Mouse (Mus musculus) midbrain, embryonic 13.5 days (tissue): Measurements from ENCODE around the gene St6galnac4. TPM values are rescaled to one million over a fixed set of nuclear protein-coding genes. Genes with fewer than 3 reads are reported as not detected.

Source experiments
- ATAC-seq: fragments of 200-750 bp; cut with Nextera tagmentation; 2 replicates; pipeline ENCODE4 v1.8.0; 2017; ENCODE audit warnings: mild to moderate bottlenecking, moderate TSS enrichment, moderate library complexity
- H3K27ac ChIP-seq: fragments of 300-500 bp; sonication (generic); 2 replicates; pipeline ENCODE4 v1.5.1; 2015; ENCODE audit warnings: inconsistent platforms, mild to moderate bottlenecking, moderate library complexity
- H3K27me3 ChIP-seq: fragments of 300-500 bp; sonication (generic); 2 replicates; pipeline ENCODE4 v1.6.1; 2015; ENCODE audit warnings: mild to moderate bottlenecking, inconsistent platforms
- H3K36me3 ChIP-seq: fragments of 300-500 bp; sonication (generic); 2 replicates; pipeline ENCODE4 v1.6.1; 2015; ENCODE audit warnings: mild to moderate bottlenecking, inconsistent platforms
- H3K4me1 ChIP-seq: fragments of 300-500 bp; sonication (generic); replicated peaks from 2 replicates; pipeline ENCODE4 v1.6.1; 2015; ENCODE audit warnings: inconsistent platforms
- H3K4me2 ChIP-seq: fragments of 300-500 bp; sonication (generic); replicated peaks from 2 replicates; pipeline ENCODE4 v1.6.1; 2015; ENCODE audit warnings: moderate library complexity, mild to moderate bottlenecking, inconsistent platforms
- H3K4me3 ChIP-seq: fragments of 300-500 bp; sonication (generic); replicated peaks from 2 replicates; pipeline ENCODE4 v1.5.1; 2015; ENCODE audit warnings: mild to moderate bottlenecking, inconsistent platforms
- H3K9ac ChIP-seq: fragments of 300-500 bp; sonication (generic); replicated peaks from 2 replicates; pipeline ENCODE4 v1.6.1; 2015; ENCODE audit warnings: mild to moderate bottlenecking, inconsistent platforms
- H3K9me3 ChIP-seq: fragments of 300-500 bp; sonication (generic); 2 replicates; pipeline ENCODE4 v1.6.1; 2016; ENCODE audit warnings: mild to moderate bottlenecking, inconsistent platforms
- WGBS: fragments of 180-500 bp; shearing (Covaris S2); methylation state at CpG from one replicate; pipeline ENCODE4 v1.1.7; 2015; 5-methylcytosine and 5-hydroxymethylcytosine counted together
- polyA plus RNA-seq: library from polyadenylated mRNA; unstranded; fragments of >200 nt; fragmentation: Nextera tagmentation; extraction: Ambion mirVana; gene quantifications from 2 replicates; pipeline ENCODE4 v1.2.1, GENCODE M21; 2015

St6galnac4 gene
- polyA plus RNA-seq, 1 experiment from 2014 or later, result 16.3 TPM

DNA sequence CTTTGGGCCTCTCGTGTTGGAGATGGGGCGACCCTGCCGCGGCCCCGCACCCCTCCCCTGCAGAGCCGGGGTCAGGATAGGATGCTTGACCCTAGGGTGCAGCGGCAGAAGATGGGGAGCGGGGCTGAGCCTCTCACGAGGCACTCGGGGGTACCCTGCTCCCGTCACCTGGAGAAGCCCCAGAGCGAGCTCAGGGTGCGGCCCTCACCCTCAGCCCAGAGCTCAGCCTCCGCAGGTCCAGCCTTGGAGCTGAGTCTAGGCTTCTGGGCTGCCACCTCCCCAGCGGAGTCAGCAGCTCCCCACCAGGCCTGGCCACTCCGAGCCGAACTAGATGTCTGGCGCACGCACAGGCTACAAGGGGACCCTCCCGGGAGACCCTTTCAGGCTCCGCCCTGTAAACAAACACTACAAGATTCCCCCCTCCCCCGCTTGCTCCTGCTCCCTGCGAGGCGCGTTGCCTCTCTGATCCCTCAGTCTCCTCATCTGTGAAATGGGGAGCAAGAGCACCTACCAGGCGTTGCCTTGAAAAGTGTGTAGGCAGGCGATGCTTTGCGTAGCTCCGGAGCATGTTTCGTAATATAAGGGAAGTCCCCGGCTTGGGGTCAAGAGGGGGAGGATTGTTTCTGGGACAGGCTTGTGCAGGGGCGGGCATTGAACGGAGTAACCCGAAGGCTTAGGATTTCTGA, 20.5 kb downstream of the St6galnac4 start:
- WGBS, result 8% methylated on average over 34 of the region's 34 CpGs
- no peak overlapping the region for H3K27ac ChIP-seq
- H3K9me3 ChIP-seq, result no peaks in the 10 kb centered on the region
- H3K4me1 ChIP-seq, result peaks cover 26% of the 10 kb centered on the region
- H3K27me3 ChIP-seq, result peaks cover 7% of the 10 kb centered on the region; the same call in 1 of the 2 replicates
- H3K4me3 ChIP-seq, result peak overlapping the region; percentile 67
- H3K9ac ChIP-seq, result peak overlapping the region; percentile 84
- ATAC-seq, result peak; percentile 40
- peak overlapping the region; percentile 91 for H3K4me2 ChIP-seq
- H3K36me3 ChIP-seq, result no peaks in the 10 kb centered on the region

- Histone ChIP-seq H3K9me3 (no peaks in the 10 kb centered on the region), H3K4me3 (peak overlapping the region; percentile 8; the same call in 1 of the 2 replicates), H3K4me1 (peaks cover 26% of the 10 kb centered on the region), H3K4me2 (peak overlapping the region; percentile 91), H3K36me3 (no peaks in the 10 kb centered on the region), H3K27me3 (peaks cover 7% of the 10 kb centered on the region; the same call in 1 of the 2 replicates), H3K27ac (no peak overlapping the region), H3K9ac (no peak overlapping the region)
- ATAC-seq, result peak; percentile 51
- 8% methylated on average over 25 of the region's 25 CpGs for WGBS
Measured at GRCm38 (mm10) chr2:32608141-32608777, 21.4 kb downstream of the St6galnac4 start.

- H3K4me2 ChIP-seq, result peak overlapping the region; percentile 91
- no peak overlapping the region for H3K27ac ChIP-seq
- no peaks in the 10 kb centered on the region for H3K9me3 ChIP-seq
- H3K27me3 ChIP-seq, result peaks cover 7% of the 10 kb centered on the region; the same call in 1 of the 2 replicates
- no peak overlapping the region; the same call in 1 of the 2 replicates for H3K9ac ChIP-seq
- WGBS, result 43% methylated on average over 18 of the region's 18 CpGs
- H3K36me3 ChIP-seq, result no peaks in the 10 kb centered on the region
- H3K4me1 ChIP-seq, result peaks cover 26% of the 10 kb centered on the region
- no peak for ATAC-seq
- H3K4me3 ChIP-seq, result 0 out of 2 replicates have a peak overlapping the region, but pooled peaks have one; percentile 8
Measured at GRCm38 (mm10) chr2:32608778-32609435, 22.0 kb downstream of the St6galnac4 start.

DNA sequence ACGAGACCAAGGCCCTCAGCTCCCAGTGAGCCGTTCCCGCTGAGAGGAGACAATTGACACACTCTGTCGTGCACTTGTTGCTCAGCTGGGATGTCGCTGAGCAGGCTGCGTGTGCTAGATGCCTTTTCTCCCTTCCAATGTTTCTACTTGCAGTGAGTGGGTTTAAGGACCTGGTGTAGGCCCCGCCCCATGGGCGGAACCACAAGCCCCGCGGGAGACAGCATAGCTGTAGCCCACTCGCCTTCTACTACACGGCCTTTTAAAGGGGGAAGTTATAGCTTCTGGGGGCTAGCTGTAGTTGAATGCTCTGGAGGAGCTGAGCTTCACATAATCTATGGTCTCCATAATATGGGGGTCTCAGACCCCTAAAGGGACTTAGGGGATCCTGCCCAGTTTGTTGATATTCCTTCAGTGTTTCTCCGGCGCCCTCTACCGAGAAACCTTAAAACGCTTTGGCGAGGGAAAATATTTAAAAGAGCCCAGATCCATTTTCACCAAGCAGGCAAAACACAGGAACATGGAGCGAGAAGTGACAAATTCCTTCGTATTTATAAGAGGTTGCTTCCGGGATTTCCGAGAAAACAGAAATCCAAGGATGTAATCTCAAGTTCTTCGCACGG, 23.8 kb downstream of the St6galnac4 start:
- Histone ChIP-seq H3K36me3 (peaks cover 9% of the 10 kb centered on the region; the same call in 1 of the 2 replicates), H3K4me1 (peaks cover 26% of the 10 kb centered on the region), H3K9me3 (no peaks in the 10 kb centered on the region), H3K27me3 (peaks cover 7% of the 10 kb centered on the region; the same call in 1 of the 2 replicates), H3K27ac (no peak overlapping the region), H3K9ac (0 out of 2 replicates have a peak overlapping the region, but pooled peaks have one; percentile 30), H3K4me2 (peak overlapping the region; percentile 49), H3K4me3 (peak overlapping the region; percentile 24)
- 17% methylated on average over 23 of the region's 23 CpGs for WGBS
- no peak for ATAC-seq

DNA sequence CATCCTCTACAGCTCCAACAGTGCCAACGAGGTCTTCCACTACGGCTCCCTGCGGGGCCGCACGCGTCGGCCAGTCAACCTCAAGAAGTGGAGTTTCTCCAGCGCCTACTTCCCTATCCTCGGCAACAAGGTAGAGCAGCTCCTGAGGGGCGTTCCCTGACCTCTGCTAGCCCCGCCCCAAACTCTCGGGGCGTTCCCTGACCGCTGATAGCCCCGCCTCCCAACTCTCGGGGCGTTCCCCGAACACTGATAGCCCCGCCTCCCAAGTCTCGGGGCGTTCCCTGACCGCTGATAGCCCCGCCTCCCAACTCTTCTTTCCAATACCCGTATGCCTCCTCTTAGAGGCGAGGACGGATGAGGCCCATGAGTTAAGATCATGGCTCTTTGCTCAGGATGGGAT, 25.4 kb downstream of the St6galnac4 start:
- Histone ChIP-seq H3K27me3 (peaks cover 6% of the 10 kb centered on the region; the same call in 1 of the 2 replicates), H3K4me2 (no peak overlapping the region), H3K9ac (no peak overlapping the region), H3K4me3 (no peak overlapping the region), H3K4me1 (peaks cover 23% of the 10 kb centered on the region), H3K27ac (no peak overlapping the region), H3K36me3 (peaks cover 9% of the 10 kb centered on the region; the same call in 1 of the 2 replicates), H3K9me3 (no peaks in the 10 kb centered on the region)
- WGBS, result 66% methylated on average over 26 of the region's 26 CpGs
- no peak for ATAC-seq

DNA sequence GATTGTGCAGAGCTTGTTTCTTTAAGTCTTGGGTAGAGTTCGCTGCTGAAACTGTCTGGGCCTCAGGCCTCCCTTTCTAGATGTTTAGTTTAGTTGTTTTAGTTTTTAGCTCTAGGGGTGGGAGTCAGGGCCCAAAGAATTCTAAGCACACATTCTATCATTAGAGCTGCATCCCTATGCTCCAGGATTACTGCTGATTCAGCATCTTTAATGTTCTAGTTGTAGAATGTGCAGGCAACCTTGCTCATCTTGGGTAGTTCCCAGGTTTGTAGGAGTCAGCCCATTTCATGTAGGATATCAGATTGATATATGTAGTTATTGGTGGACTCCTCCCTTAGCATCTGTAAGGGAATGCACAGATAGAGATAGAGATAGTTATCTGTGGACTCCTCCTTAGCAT, 30.2 kb downstream of the St6galnac4 start:
- H3K4me3 ChIP-seq, result no peak overlapping the region
- WGBS, result 97% methylated on average over 1 of the region's 1 CpGs
- no peak for ATAC-seq
- H3K27me3 ChIP-seq, result no peaks in the 10 kb centered on the region
- no peak overlapping the region for H3K4me2 ChIP-seq
- peaks cover 38% of the 10 kb centered on the region for H3K4me1 ChIP-seq
- peaks cover 14% of the 10 kb centered on the region; the same call in 1 of the 2 replicates for H3K36me3 ChIP-seq
- no peak overlapping the region for H3K9ac ChIP-seq
- H3K9me3 ChIP-seq, result 0 out of 2 replicates have a peak, but pooled peaks cover 3% of the 10 kb centered on the region
- H3K27ac ChIP-seq, result no peak overlapping the region

DNA sequence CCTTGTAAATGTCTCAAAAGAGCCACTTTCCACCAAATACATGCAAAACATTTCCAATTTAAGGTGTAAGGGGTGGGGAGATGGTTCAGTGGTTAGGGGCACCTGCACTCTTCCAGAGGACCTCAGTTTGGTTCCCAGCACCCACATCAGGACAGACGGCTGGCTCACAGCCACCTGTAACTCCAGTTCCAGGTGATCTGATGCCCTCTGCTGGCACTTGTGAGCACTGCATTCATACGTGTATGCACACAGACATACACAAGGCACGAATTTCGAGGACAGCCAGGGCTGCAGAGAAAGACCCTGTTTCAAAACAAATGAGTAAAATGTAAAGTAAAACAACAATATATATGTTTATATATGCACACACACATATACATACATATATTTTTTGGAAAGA, 30.7 kb downstream of the St6galnac4 start:
- H3K36me3 ChIP-seq, result peaks cover 14% of the 10 kb centered on the region; the same call in 1 of the 2 replicates
- 0 out of 2 replicates have a peak, but pooled peaks cover 3% of the 10 kb centered on the region for H3K9me3 ChIP-seq
- H3K9ac ChIP-seq, result no peak overlapping the region
- H3K4me3 ChIP-seq, result no peak overlapping the region
- H3K27ac ChIP-seq, result no peak overlapping the region
- no peak overlapping the region for H3K4me2 ChIP-seq
- H3K27me3 ChIP-seq, result no peaks in the 10 kb centered on the region
- WGBS, result 91% methylated on average over 4 of the region's 4 CpGs
- peaks cover 38% of the 10 kb centered on the region for H3K4me1 ChIP-seq
- ATAC-seq, result no peak

GRCm38 (mm10) chr2:32618051-32618450, 31.2 kb downstream of the St6galnac4 start:
- H3K4me2 ChIP-seq, result no peak overlapping the region
- peaks cover 38% of the 10 kb centered on the region for H3K4me1 ChIP-seq
- no peaks in the 10 kb centered on the region for H3K27me3 ChIP-seq
- WGBS, result 53% methylated on average over 9 of the region's 9 CpGs
- peaks cover 14% of the 10 kb centered on the region; the same call in 1 of the 2 replicates for H3K36me3 ChIP-seq
- ATAC-seq, result no peak
- no peak overlapping the region for H3K9ac ChIP-seq
- H3K27ac ChIP-seq, result no peak overlapping the region
- H3K9me3 ChIP-seq, result 0 out of 2 replicates have a peak, but pooled peaks cover 3% of the 10 kb centered on the region
- no peak overlapping the region for H3K4me3 ChIP-seq

DNA sequence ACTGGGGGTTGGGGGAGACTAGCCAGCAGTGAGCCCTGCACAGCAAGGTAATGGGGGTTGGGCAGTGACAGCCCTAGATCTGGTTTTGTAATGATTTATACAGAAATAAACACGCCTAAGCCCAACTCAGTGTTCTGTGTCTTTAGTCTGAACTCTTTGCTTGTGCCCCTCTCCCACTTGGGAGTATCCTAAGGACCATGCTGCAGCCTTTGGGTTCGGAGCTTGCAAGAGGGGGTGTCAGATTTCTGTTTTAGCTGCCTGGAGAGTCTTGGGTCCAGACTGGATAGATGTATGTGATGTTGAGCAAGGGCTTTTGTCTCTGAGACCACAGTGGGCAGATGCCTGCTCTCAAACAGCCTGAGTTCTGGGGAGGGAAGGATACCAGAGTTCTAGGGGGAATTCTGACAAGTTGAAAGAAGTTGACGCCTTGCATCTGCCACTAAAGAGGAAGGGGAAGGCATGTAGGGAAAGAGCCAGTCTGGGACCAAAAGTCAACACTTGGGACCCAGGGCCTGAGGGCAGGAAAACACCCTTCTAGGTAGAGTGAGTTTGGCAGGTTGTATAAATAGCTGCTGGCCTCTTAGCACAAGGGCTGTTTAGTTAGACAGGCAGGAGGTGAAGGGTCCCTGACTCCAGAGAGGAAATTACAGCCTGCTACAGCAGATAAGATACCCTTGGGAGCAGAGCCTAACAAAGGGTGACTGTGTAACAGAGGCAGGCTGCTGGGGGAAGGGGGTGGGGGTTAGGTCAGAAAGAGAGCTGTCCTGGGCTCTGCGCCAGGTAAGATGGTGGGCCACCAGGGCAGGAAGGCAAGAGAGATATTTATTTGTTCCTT, 34.0 kb downstream of the St6galnac4 start:
- Histone ChIP-seq H3K36me3 (peaks cover 5% of the 10 kb centered on the region; the same call in 1 of the 2 replicates), H3K9me3 (0 out of 2 replicates have a peak, but pooled peaks cover 3% of the 10 kb centered on the region), H3K27ac (peak overlapping the region; percentile 32; the same call in 1 of the 2 replicates), H3K4me3 (no peak overlapping the region), H3K4me1 (peaks cover 53% of the 10 kb centered on the region), H3K27me3 (no peaks in the 10 kb centered on the region), H3K4me2 (no peak overlapping the region), H3K9ac (no peak overlapping the region)
- no peak for ATAC-seq
- WGBS, result 56% methylated on average over 4 of the region's 4 CpGs

DNA sequence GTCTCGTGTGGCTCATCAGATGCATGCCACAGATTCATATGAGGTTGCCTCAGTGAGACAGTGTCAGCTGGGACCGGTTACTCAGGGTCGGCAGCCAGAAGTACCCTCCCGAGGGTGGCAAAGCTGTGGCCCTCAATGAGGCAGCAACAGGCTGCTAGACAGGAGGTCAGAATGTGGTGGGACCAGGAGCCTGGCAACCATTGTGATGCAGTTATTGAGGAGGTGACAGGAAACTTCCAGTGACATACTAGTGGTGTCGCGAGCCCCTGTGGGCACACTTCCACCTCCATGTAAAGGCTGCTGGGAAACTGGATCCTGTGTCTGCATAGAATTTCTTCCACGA, 34.6 kb downstream of the St6galnac4 start, which contains the start of gene Ak1:
Ak1 (plus strand) TSS at position 242 of the 343 bp plus-strand sequence.
- H3K27me3 ChIP-seq, result no peaks in the 10 kb centered on the region
- no peak within 1 kb of the TSS for H3K4me2 ChIP-seq
- 58% methylated on average over 7 of the region's 7 CpGs for WGBS
- no peak within 1 kb of the TSS for H3K9ac ChIP-seq
- peak within 1 kb of the TSS; percentile 32; the same call in 1 of the 2 replicates for H3K27ac ChIP-seq
- ATAC-seq, result no peak
- peaks cover 59% of the 10 kb centered on the region for H3K4me1 ChIP-seq
- 0 out of 2 replicates have a peak, but pooled peaks cover 3% of the 10 kb centered on the region for H3K9me3 ChIP-seq
- no peak within 1 kb of the TSS for H3K4me3 ChIP-seq
- peaks cover 5% of the 10 kb centered on the region; the same call in 1 of the 2 replicates for H3K36me3 ChIP-seq
